Mouse (Mus musculus): ENCODE data around the gene Rmdn3.

Gene Rmdn3

GRCm38 (mm10) chr2:119156681-119157572 lies at the start of gene Rmdn3:
Gene Rmdn3 (minus strand): TSS chr2:119157034.
- DNase-seq: peak; percentile 97

- DNase-seq: no peak
These were observed 47.1 kb upstream of the Rmdn3 start for GRCm38 (mm10) chr2:119203871-119204460.

GRCm38 (mm10) chr2:119202914-119203453 lies 46.1 kb upstream of the Rmdn3 start:
- peak; percentile 26 for DNase-seq

- no peak for DNase-seq
These were observed 42.1 kb upstream of the Rmdn3 start for GRCm38 (mm10) chr2:119198934-119199333.

GRCm38 (mm10) chr2:119198049-119198448 lies 41.2 kb upstream of the Rmdn3 start:
- no peak for DNase-seq

- no peak for DNase-seq
These were observed 40.7 kb upstream of the Rmdn3 start for GRCm38 (mm10) chr2:119197493-119197892.

- DNase-seq: no peak
These were observed 39.7 kb upstream of the Rmdn3 start for GRCm38 (mm10) chr2:119196316-119197108.

GRCm38 (mm10) chr2:119194140-119194539 lies 37.3 kb upstream of the Rmdn3 start:
- DNase-seq: no peak

- DNase-seq: no peak
These were observed 34.1 kb upstream of the Rmdn3 start for GRCm38 (mm10) chr2:119190969-119191368.

- DNase-seq: peak; percentile 90
These were observed 32.3 kb upstream of the Rmdn3 start for GRCm38 (mm10) chr2:119189029-119189710.

- DNase-seq: no peak
These were observed 26.1 kb upstream of the Rmdn3 start for GRCm38 (mm10) chr2:119182914-119183313.

- DNase-seq: no peak
These were observed 20.6 kb upstream of the Rmdn3 start for GRCm38 (mm10) chr2:119177384-119177939.

GRCm38 (mm10) chr2:119176761-119177160 lies 19.9 kb upstream of the Rmdn3 start:
- DNase-seq: peak; percentile 13

GRCm38 (mm10) chr2:119175614-119176013 lies 18.8 kb upstream of the Rmdn3 start:
- DNase-seq: peak; percentile 12

GRCm38 (mm10) chr2:119174866-119175265 lies 18.0 kb upstream of the Rmdn3 start:
- no peak for DNase-seq

- peak; percentile 5 for DNase-seq
These were observed 17.3 kb upstream of the Rmdn3 start, which contains the start of gene Gm14137 for GRCm38 (mm10) chr2:119173991-119174651. Gene Gm14137 (plus strand): TSS chr2:119174509.

GRCm38 (mm10) chr2:119172862-119173576 lies 16.2 kb upstream of the Rmdn3 start:
- DNase-seq: peak; percentile 63

GRCm38 (mm10) chr2:119172446-119172845 lies 15.6 kb upstream of the Rmdn3 start:
- no peak for DNase-seq

GRCm38 (mm10) chr2:119171574-119171973 lies 14.7 kb upstream of the Rmdn3 start:
- no peak for DNase-seq

- DNase-seq: no peak
These were observed 13.4 kb upstream of the Rmdn3 start for GRCm38 (mm10) chr2:119170282-119170681.

- no peak for DNase-seq
These were observed 11.0 kb upstream of the Rmdn3 start for GRCm38 (mm10) chr2:119167866-119168256.
